Mouse (Mus musculus) retina, embryonic 14.5 days (tissue): ENCODE measurements around the gene Polr2g.
"Not testable (repeated sequence)": the region's sequence is repeated elsewhere in the genome, so short reads cannot be mapped to it uniquely, and the experiment has no call there.

Experiments used
- DNase-seq: peaks from one replicate; pipeline ENCODE4 v3.0.0-alpha.2; 2015; ENCODE audit warnings: low spot score

Polr2g gene

GRCm38 (mm10) chr19:8798264-8798946 lies at the start of gene Polr2g:
TSS of gene Polr2g (minus strand) at chr19:8798577.
- DNase-seq, result peak; percentile 94

DNA sequence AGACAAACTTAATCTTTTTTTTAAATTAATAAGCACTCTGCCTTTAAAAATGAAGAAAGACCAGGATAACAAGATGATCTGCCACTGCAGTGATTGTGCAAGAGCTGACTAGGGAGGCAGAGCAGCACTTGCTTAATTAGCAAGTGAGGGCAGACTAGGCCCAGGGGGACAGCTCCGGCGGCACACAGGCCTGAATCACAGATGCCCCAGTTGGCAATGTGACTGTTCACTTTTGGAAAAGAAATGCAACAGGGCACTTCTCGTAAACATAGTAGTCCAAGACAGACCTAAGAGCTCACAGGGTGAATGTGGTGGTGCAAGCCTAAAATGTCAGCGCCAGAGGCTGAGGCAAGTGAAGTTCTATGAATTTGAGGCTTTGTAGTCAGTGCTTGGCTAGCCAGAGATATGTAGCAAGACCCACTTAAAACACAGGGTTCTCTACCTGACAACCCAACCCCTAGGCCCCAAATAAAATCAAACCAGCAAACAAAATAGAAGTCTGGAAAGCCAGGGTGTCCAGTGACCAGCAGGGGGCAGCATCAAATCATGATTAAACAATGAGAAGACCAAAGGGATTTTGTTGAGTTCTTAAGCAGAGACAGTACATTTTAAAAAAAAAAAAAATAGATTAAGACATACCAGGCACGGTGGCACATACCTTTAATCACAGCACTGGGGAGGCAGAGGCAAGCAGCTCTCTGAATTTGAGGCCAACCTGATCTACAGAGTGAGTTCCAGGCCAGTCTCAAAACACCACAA lies 46.2 kb upstream of the Polr2g start:
- DNase-seq, result peak; percentile 94

DNA sequence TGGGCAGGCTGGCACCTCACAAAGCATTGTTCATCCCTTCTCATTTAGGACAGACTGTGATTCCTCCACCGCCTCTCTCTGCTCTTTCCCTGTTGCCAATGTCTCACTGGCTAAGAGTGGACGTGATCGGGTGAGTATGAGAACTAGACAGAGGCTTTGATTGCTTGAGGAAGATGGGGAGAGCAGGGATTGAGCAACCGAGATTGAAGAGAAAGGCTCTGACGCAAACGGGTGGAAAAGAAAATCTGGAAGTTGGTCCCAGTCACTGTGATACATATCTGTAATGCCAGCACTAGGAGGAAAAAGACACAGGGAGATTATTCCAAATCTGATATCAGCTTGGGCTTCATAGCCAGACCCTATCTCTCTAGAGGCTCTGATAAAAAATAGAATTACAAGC lies 44.6 kb upstream of the Polr2g start:
- no peak for DNase-seq

DNA sequence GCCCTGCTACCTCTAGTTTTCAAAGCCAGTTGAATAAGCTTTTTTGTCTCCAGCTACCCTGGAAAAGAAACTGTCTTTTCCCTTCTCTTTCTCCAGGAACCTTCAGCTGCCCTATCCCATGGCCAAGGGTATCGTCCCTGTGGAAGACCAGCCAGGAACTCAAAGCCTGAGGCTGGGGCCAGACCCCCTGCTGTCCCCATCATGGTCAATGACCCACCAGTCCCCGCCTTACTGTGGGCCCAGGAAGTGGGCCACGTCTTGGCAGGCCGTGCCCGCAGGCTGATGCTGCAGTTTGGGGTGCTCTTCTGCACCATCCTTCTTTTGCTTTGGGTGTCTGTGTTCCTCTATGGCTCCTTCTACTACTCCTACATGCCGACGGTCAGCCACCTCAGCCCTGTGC lies 42.6 kb upstream of the Polr2g start:
- DNase-seq, result no peak

DNA sequence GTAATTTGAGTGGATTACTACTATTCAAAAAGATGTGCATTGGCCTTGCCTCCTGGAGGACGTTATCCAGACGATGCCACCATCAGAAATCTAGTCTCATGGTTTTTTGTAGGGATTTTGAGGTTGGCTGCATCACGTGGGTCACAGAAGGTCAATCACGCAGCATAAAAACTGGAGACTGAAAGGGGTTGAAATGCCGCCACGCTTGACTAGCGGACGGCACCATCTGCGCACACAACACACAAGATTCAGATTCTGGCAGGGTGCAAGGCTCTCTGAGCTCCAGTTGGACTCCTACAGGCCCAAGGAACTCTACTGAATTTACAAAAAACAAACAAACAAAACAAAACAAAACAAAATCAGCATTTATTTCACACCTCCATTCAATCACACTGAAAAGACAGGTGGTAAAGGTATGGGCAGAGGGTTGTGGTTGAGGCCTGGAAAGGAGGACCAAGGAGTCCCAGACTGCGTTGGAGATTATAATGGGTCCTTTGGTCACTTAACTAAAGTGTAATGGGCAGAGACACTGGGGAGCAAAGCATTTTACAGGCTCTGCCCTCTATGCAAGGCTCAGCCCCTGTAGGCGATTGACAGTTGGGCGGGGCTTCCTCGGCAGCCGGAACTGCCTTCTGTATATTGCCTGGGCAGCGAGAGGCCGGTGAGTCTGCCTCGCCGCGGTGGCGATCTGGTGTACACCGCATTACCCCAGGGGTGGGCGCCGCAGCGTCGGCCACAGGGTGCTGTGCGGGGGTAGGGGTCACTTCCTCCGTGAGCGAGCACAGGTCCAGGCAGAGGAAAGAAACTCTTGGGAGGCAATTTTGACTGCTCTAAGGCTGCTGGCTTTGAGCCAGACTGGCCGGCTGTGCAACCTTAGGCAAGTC lies 41.8 kb upstream of the Polr2g start:
- peak; percentile 80 for DNase-seq

DNA sequence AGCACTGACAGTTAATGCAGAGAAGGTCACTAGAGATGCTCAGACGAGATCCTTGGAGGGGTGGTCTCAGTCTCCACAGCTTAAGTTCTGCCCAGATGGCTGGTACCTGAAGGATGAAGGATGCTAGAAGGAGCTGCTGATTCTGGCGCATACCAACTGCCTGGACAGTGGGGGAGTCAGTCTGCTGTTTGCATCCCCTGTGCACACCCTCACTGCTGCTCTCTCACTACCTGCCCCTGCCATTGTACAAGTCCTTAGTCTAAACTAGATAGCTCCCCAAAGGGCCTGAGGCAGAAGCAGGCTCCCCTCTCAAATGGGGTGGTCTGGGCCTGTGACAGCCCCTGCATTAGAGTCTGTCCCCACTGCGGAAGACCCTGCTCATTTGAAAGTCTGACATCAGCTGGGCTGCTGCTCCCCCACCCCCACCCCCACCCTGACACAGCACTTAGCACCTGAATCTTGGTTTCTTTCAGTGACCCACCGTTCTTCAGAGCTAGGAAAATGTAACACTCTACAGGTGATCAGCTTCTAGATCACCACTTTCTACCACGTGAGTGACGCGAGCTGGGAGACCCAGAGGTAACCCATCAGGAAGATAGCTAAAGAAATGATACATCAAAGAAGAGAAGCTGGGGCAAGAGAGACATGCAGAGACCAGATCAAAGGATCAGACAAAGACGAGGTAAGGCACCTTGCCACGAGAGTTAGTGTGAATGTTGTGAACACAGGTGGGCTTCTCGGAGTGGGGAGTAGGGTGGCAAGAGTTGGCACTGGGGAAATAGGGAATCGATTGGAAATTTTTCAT lies 40.9 kb upstream of the Polr2g start, which contains the start of gene Gng3:
Gene Gng3 (minus strand): TSS at position 92 of the 805 bp plus-strand sequence.
- peak; percentile 76 for DNase-seq

- peak; percentile 39 for DNase-seq
Measured at GRCm38 (mm10) chr19:8838041-8838730, 39.8 kb upstream of the Polr2g start.

GRCm38 (mm10) chr19:8837251-8837791 lies 38.9 kb upstream of the Polr2g start, which contains the start of gene Bscl2:
TSS of gene Bscl2 (plus strand) at chr19:8837467.
- peak; percentile 89 for DNase-seq

- not testable (repeated sequence) for DNase-seq
Measured at GRCm38 (mm10) chr19:8836327-8836726, 38.0 kb upstream of the Polr2g start.

- DNase-seq, result no peak
Measured at GRCm38 (mm10) chr19:8832971-8833370, 34.6 kb upstream of the Polr2g start.

GRCm38 (mm10) chr19:8831262-8831661 lies 32.9 kb upstream of the Polr2g start:
- DNase-seq, result peak; percentile 33

DNA sequence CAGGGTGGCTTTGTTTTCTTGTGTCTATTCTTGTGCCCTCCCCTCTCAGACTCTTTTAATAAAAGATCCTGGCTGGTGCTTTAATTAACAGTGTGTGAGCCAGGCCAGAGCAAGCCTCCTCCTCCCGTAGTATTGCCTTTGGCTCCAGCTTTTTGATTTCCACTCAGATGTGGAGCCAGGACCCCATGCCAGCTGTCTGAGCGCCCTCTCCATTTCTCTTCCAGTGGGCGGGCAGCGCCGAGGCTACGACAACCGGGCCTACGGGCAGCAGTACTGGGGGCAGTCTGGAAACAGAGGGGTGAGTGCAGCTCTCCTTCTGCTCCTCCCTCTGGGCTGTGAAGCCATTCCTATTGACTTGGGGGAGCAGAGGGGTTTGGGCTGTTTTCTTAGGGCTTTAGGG lies 32.3 kb upstream of the Polr2g start:
- DNase-seq, result no peak

DNA sequence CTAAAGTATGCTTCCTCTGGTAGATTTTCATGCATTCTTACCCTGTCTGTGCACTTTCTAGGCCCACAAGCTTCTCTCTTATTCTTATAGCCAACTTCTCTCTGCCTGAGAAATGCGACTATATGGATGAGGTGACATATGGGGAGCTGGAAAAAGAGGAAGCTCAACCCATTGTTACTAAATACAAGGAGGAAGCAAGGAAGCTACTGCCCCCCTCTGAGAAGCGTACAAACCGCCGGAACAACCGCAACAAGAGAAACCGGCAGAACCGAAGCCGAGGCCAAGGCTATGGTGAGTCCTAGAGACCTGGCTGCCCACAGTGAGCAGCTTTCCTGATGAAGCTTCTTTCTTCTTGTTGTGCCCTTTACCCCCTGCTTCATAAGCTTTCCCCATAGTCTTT lies 31.3 kb upstream of the Polr2g start, which contains the start of gene AC129217.1:
Gene AC129217.1 (plus strand): TSS at position 114 of the 400 bp plus-strand sequence.
- no peak for DNase-seq

- DNase-seq, result no peak
Measured at GRCm38 (mm10) chr19:8822696-8823095, 24.3 kb upstream of the Polr2g start.

DNA sequence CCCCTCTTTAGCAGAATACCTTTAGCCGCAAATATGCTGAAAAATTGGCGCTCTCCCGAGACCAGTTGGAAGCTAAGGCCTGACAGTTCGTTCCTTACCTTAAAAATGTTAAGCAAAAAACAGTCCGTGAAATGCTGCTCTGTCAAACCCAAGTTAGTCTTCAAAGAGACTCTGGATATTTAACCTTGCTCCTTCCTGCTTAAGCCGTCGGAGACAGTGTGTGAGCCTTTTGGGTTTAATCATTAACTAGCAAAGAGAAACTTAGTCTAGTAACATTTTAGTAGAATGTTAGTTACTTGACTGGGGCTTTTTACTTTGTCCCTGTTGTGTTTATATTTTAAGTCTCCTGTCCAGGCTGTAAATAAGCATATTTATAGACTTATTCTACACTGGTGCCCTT lies 22.8 kb upstream of the Polr2g start:
- no peak for DNase-seq

- DNase-seq, result no peak
Measured at GRCm38 (mm10) chr19:8820424-8820956, 22.1 kb upstream of the Polr2g start.

DNA sequence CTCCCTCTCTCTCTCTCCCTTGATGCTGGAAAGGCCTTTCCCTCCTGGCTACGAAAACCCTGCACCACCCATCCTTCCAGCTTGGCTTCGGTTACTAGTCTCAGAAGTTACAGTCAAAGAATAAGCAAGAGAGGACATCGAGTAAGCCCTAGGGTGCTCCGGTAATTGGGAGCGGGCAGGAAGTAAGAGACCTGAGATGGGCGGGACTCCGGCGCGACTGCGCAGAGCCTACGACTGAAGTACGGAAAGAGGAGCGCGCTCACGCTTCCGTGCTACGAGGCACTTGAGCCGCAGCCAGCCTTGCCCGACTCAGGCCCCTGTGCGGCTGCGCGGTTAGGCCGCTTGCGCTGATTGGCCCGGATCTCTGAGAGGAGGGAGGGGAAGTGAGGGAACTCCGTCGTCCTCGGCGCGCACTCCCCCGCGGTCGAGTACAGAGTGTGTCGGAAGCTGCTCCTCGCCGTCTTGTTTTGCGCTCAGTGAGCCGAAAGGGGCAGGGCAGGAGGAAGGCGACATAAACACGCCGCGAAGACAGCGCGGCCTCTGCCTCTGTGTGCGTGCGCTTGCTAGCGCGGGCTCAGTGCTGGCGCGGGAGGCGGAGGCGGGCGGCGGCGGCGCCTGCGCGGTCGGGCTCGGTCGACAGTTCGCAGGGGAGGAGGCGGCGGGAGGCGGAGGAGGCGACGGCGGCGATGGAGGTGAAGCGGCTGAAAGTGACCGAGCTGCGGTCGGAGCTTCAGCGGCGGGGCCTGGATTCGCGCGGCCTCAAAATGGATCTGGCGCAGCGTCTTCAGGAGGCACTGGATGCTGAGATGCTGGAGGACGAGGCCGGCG lies 21.4 kb upstream of the Polr2g start, which contains the start of gene Hnrnpul2:
Gene Hnrnpul2 (plus strand): TSS at position 415 of the 828 bp plus-strand sequence.
- peak; percentile 98 for DNase-seq

GRCm38 (mm10) chr19:8818801-8819595 lies 20.6 kb upstream of the Polr2g start, which contains the start of gene Ttc9c:
TSS of gene Ttc9c (minus strand) at chr19:8819333.
- DNase-seq, result peak; percentile 100
